Mouse (Mus musculus): ENCODE data around the gene Sox10.

DNA sequence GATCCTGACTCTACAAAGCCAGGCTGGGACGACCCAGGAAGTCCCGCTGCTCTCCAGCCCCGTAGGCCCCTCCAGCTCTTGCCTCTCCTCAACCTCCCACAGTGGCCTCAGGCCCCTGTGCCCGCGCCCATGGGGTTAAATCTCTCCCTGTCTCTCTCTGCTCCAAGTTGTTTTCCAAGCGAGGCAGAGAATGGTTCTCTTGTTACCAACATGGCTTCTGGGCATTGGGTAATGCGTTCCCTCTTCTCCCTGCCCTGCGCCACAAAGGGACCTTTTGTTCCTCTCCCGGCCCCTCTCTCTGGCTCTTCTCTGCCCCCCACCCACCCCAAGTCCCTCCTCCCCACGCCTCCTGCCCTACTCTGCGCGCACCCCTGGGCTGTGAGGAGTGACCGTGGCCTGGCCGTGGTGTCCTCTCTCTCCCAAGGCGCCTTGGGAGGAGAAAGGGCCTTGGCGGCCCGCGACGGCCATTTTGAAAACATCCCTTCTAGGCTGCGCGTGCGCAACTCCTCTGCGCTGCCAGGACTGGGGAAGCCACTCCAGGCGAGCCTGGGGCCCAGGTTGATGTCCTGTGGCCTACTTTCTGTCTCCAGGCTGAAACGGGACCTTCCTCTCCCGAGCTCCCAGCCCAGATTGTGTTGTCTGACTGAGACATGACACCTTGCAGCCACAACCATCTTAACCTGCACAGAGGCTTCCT lies 47.9 kb upstream of the Sox10 start:
- TF ChIP-seq CTCF (IDR thresholded peaks at IDR 0.05; ENCODE audit: low read depth, low read length) (no peak), EP300 (IDR thresholded peaks at IDR 0.05; ENCODE audit: insufficient read depth, low read depth, low read length) (no peak)
